In the genomic region with DNA sequence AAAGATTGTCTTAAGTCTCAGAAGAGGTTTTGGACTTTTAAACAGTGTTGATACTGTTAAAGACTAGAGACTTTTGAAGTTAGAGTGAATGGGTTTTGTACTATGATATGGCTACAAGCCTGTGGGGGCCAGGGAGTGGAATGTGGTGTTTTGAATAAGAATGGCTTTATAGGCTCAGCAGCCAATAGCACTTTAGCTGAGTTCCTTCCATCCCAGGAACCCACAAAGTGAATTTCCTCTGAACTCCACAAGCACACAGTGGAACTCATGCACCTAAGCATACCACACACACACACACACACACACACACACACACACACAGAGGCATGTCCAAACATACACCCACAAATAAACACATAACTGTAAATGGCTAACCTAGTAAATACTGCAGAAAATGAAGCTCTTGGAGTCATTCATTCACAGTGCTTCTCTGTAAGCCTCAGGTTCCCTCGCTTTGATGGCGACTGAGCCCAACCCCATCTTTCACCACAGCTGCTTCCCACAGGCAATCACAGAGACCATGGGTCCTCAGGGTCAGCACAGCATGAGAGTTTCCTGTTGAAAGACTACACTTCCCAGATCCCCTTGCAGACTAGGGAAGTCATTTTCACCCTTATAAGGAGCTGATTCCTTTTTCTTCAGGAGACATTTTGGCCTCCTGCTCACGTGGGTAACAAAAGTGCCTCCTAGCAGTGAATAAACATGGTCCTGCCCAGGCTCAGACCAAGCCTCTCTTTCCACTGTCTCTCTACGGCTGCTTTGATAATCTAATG, we compare ENCODE assay signal across 13 mouse cellular contexts. TPM values are rescaled to one million over a fixed set of nuclear protein-coding genes. Genes with fewer than 3 reads are reported as not detected.
DNase-seq lines count a peak whose midpoint lies in the region; ATAC-seq and TF ChIP-seq lines count a peak whose summit lies in the region.
"Had no signal": no experiment of that assay in that cellular context is flagged by ENCODE, and none has a peak within 500 bp of the region (broad histone marks: within the 10 kb centered on the region; RNA-seq: fewer than 3 reads in every experiment).

No protein-coding gene starts in this region.

- H3K9ac ChIP-seq in kidney, postnatal 0 days (ENCODE audit: low read depth, low read length) = no peak overlapping the region
- H3K9ac ChIP-seq: forebrain, postnatal 0 days; heart, embryonic 15.5 days; stomach, embryonic 15.5 days had no signal

- H3K27me3 ChIP-seq in kidney, postnatal 0 days (ENCODE audit: insufficient read depth, low read length) = no peaks in the 10 kb centered on the region
- H3K27me3 ChIP-seq: heart, embryonic 15.5 days; stomach, embryonic 15.5 days had no signal

- DNase-seq in kidney, postnatal 0 days (ENCODE audit: low spot score) = peak; percentile 66
- no peak for DNase-seq in kidney, postnatal 14 days
- peak; percentile 27 for DNase-seq in NIH3T3 (ENCODE audit: low read depth)
- peak; percentile 66 for DNase-seq in embryo, embryonic 10.5 days (ENCODE audit: low spot score)
- peak; percentile 34 for DNase-seq in mesoderm, embryonic 11.5 days (ENCODE audit: low read depth, low spot score)
- no peak for DNase-seq in adrenal gland, postnatal 25 days
- DNase-seq: cerebellum, adult 8-10 months; forebrain, postnatal 0 days; right cerebral cortex, postnatal 14 days had no signal

- H3K27ac ChIP-seq in kidney, postnatal 0 days = no peak overlapping the region
- H3K27ac ChIP-seq: heart, embryonic 15.5 days; left cerebral cortex, adult 2 months; stomach, embryonic 15.5 days had no signal

- ATAC-seq in kidney, postnatal 0 days (replicated peaks; ENCODE audit: low FRiP score, low read depth) = no peak; the same call in 1 of the 2 replicates
- ATAC-seq in erythroid progenitor cell, adult 5-6 weeks (replicated peaks; ENCODE audit: low FRiP score, poor library complexity, severe bottlenecking) = no peak
- ATAC-seq: forebrain, postnatal 0 days had no signal

- H3K36me3 ChIP-seq in kidney, postnatal 0 days (ENCODE audit: insufficient read depth, low read length) = no peaks in the 10 kb centered on the region
- H3K36me3 ChIP-seq: heart, embryonic 15.5 days; stomach, embryonic 15.5 days had no signal

- H3K9me3 ChIP-seq in kidney, postnatal 0 days (replicated peaks; ENCODE audit: low read length) = no peaks in the 10 kb centered on the region
- H3K9me3 ChIP-seq: heart, embryonic 15.5 days; stomach, embryonic 15.5 days had no signal

- TF ChIP-seq CTCF in kidney, postnatal 0 days (IDR thresholded peaks at IDR 0.05; ENCODE audit: low read depth) = no peak

- no peak overlapping the region for H3K4me3 ChIP-seq in kidney, postnatal 0 days (replicated peaks; ENCODE audit: low read depth, low read length)
- H3K4me3 ChIP-seq: heart, embryonic 15.5 days; left cerebral cortex, adult 2 months; stomach, embryonic 15.5 days had no signal

- H3K4me1 ChIP-seq in kidney, postnatal 0 days (replicated peaks; ENCODE audit: insufficient read depth, low read length) = no peaks in the 10 kb centered on the region
- H3K4me1 ChIP-seq: heart, embryonic 15.5 days; stomach, embryonic 15.5 days had no signal

- 22% methylated on average over 4 of the region's 4 CpGs for WGBS in kidney, postnatal 0 days

- no peak overlapping the region for H3K4me2 ChIP-seq in kidney, postnatal 0 days (ENCODE audit: low read length)
- H3K4me2 ChIP-seq: heart, embryonic 15.5 days; stomach, embryonic 15.5 days had no signal

RNA-seq across cellular contexts. Expression of gene Osbp2, which starts 45.5 kb away (rescaled TPM):
- polyA plus RNA-seq in kidney, postnatal 0 days (2015; fragmentation: Nextera tagmentation; extraction: Ambion mirVana) = 1.3 and 1.9 TPM in 2 replicates
- total RNA-seq in erythroid progenitor cell, adult 5-6 weeks (2015; ENCODE audit: low replicate concordance) = not detected in 2 replicates
- total RNA-seq in erythroid progenitor cell, adult 5-6 weeks (2017; ENCODE audit: low replicate concordance) = not detected in 2 replicates
- total RNA-seq in adrenal gland, postnatal 25 days (2021) = 1.1 and 2.6 TPM in 2 replicates

Comparison
In these comparisons a context has a peak if more than half of its experiments do, and no peak if none do; other contexts are left out.
1. DNase-seq: peak in kidney, postnatal 0 days (single experiment), NIH3T3 (single experiment), embryo, embryonic 10.5 days (single experiment) and mesoderm, embryonic 11.5 days (single experiment); none in kidney, postnatal 14 days (single experiment) and adrenal gland, postnatal 25 days (single experiment).